Mouse (Mus musculus) stomach, embryonic 14.5 days (tissue): ENCODE measurements around the gene Pold1. TPM values are rescaled to one million over a fixed set of nuclear protein-coding genes. Genes with fewer than 3 reads are reported as not detected.

Experiments
- ATAC-seq: fragments of 200-750 bp; cut with Nextera tagmentation; 2 replicates; pipeline ENCODE4 v1.8.0; 2017; ENCODE audit warnings: low read depth, moderate TSS enrichment; ENCODE audit not compliant: insufficient number of reproducible peaks, insufficient read depth, low FRiP score
- H3K27ac ChIP-seq: fragments of 300-500 bp; sonication (generic); 2 replicates; pipeline ENCODE4 v1.5.1; 2014; ENCODE audit warnings: mild to moderate bottlenecking, low read length, moderate library complexity, mixed read lengths
- H3K27me3 ChIP-seq: fragments of 300-500 bp; sonication (generic); 2 replicates; pipeline ENCODE4 v1.6.1; 2014; ENCODE audit warnings: low read length, control low read depth, mixed read lengths; ENCODE audit not compliant: control insufficient read depth, insufficient read depth
- H3K36me3 ChIP-seq: fragments of 300-500 bp; sonication (generic); 2 replicates; pipeline ENCODE4 v1.6.1; 2014; ENCODE audit warnings: mild to moderate bottlenecking, control low read depth, low read length, moderate library complexity, mixed read lengths; ENCODE audit not compliant: control insufficient read depth, insufficient read depth
- H3K4me1 ChIP-seq: fragments of 300-500 bp; sonication (generic); 2 replicates; pipeline ENCODE4 v1.6.1; 2014; ENCODE audit warnings: low read length, control low read depth, mixed read lengths; ENCODE audit not compliant: control insufficient read depth, insufficient read depth
- H3K4me2 ChIP-seq: fragments of 300-500 bp; sonication (generic); replicated peaks from 2 replicates; pipeline ENCODE4 v1.6.1; 2014; ENCODE audit warnings: low read depth, low read length, control low read depth
- H3K4me3 ChIP-seq: fragments of 300-500 bp; sonication (generic); 2 replicates; pipeline ENCODE4 v1.5.1; 2014; ENCODE audit warnings: low read depth, low read length, control low read depth
- H3K9ac ChIP-seq: fragments of 300-500 bp; sonication (generic); replicated peaks from 2 replicates; pipeline ENCODE4 v1.6.1; 2014; ENCODE audit warnings: low read depth, mild to moderate bottlenecking, control low read depth, low read length, moderate library complexity, mixed read lengths
- H3K9me3 ChIP-seq: fragments of 300-500 bp; sonication (generic); 2 replicates; pipeline ENCODE4 v1.6.1; 2016; ENCODE audit warnings: low read depth, low read length, control low read depth; ENCODE audit not compliant: control insufficient read depth
- WGBS: fragments of 180-500 bp; shearing (Covaris S2); extraction: QIAGEN DNeasy Blood & Tissue Kit; methylation state at CpG from one replicate; pipeline ENCODE4 v1.1.7; 2014; 5-methylcytosine and 5-hydroxymethylcytosine counted together
- polyA plus RNA-seq: library from polyadenylated mRNA; unstranded; fragments of >200 nt; fragmentation: Nextera tagmentation; extraction: Ambion mirVana; gene quantifications from 2 replicates; pipeline ENCODE4 v1.2.1, GENCODE M21; 2014

Pold1 gene
- polyA plus RNA-seq, 1 experiment from 2014 or later: 54.3 TPM

DNA sequence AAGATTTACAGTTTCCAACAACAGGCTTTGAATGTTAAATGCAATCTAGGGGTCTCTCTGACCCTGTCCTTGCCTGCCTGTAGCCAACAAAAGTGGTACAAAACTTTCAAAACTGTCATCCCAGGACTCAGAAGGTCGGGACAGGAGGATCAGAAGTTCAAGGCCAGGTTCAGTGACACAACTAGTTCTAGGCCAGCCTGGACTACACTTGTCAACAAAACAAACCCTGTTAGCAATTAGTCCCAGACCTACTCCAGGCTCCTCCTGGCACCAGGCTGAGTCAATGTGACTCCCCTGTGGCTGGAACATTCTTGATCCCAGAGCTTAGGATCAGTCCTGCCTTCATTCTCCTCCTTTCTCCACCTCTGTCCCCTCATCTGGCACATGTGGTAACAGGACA lies 49.7 kb downstream of the Pold1 start:
- no peaks in the 10 kb centered on the region for H3K9me3 ChIP-seq
- no peaks in the 10 kb centered on the region for H3K27me3 ChIP-seq
- H3K9ac ChIP-seq: no peak overlapping the region
- H3K4me1 ChIP-seq: peaks cover 16% of the 10 kb centered on the region; the same call in 1 of the 2 replicates
- ATAC-seq: no peak
- 56% methylated on average over 1 of the region's 1 CpGs for WGBS
- H3K4me2 ChIP-seq: no peak overlapping the region
- no peak overlapping the region for H3K27ac ChIP-seq
- no peak overlapping the region for H3K4me3 ChIP-seq
- no peaks in the 10 kb centered on the region; the same call in 1 of the 2 replicates for H3K36me3 ChIP-seq

DNA sequence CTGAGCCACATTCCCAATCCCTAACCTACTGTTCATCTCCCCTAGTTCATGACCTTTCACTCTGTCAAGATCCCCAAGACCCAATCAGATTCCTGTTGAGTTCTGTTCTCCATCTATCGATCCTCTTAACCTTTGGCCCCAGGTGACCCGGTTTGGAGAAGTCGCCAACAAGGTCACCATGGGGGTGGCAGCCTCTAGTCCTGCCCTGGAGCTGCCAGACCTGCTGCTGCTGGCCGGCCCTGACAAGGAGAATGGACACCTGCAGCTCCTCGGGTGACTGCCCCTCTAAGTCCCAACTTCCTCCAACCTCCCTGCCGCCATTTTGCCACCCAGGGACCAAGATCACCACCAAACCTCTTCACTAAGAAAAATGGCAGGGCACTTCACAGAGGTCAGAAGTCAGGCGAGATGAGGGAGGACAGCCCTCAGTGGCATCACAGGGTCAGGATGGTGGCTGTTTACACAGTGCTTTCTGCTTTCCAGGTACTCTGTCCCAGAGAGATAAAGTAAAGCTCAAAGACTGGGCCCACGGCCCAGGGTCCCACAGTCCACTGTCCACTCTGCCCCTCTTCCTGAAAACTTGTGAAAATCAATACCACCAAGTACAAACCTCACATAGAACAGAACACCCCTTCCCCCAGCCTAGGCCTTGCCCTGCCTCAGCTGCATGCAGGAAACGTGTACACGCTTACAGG lies 51.1 kb downstream of the Pold1 start:
- Histone ChIP-seq H3K4me2 (peak overlapping the region; percentile 61), H3K27ac (no peak overlapping the region), H3K36me3 (peaks cover 7% of the 10 kb centered on the region), H3K4me3 (peak overlapping the region; percentile 56), H3K9ac (no peak overlapping the region), H3K27me3 (no peaks in the 10 kb centered on the region), H3K4me1 (peaks cover 16% of the 10 kb centered on the region; the same call in 1 of the 2 replicates), H3K9me3 (no peaks in the 10 kb centered on the region)
- no peak for ATAC-seq
- 78% methylated on average over 10 of the region's 10 CpGs for WGBS

DNA sequence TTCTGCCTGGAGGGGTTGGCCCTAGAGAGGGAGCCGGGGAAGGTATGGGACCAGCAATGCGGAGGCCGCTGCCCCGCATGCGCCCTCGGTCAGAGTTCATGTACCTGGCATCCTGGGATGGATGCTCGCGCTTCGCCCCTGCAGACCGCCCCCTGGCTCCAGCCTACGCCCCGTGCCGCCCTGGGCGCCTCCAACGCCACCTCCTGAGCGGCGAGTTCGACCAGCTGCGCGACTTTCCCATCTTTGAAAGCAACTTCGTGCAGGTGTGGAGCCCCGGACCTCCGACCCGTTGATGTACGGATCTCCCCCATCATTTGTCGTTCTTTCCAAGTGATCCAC lies 51.9 kb downstream of the Pold1 start:
- whole genome bisulfite sequencing: 1% methylated on average over 26 of the region's 26 CpGs
- H3K36me3 ChIP-seq: peaks cover 14% of the 10 kb centered on the region
- peak overlapping the region; percentile 66 for H3K27ac ChIP-seq
- no peak; the same call in 1 of the 2 replicates for ATAC-seq
- H3K9me3 ChIP-seq: no peaks in the 10 kb centered on the region
- peak overlapping the region; percentile 62 for H3K9ac ChIP-seq
- H3K4me3 ChIP-seq: peak overlapping the region; percentile 56
- H3K27me3 ChIP-seq: no peaks in the 10 kb centered on the region
- peak overlapping the region; percentile 61 for H3K4me2 ChIP-seq
- H3K4me1 ChIP-seq: peaks cover 16% of the 10 kb centered on the region; the same call in 1 of the 2 replicates

DNA sequence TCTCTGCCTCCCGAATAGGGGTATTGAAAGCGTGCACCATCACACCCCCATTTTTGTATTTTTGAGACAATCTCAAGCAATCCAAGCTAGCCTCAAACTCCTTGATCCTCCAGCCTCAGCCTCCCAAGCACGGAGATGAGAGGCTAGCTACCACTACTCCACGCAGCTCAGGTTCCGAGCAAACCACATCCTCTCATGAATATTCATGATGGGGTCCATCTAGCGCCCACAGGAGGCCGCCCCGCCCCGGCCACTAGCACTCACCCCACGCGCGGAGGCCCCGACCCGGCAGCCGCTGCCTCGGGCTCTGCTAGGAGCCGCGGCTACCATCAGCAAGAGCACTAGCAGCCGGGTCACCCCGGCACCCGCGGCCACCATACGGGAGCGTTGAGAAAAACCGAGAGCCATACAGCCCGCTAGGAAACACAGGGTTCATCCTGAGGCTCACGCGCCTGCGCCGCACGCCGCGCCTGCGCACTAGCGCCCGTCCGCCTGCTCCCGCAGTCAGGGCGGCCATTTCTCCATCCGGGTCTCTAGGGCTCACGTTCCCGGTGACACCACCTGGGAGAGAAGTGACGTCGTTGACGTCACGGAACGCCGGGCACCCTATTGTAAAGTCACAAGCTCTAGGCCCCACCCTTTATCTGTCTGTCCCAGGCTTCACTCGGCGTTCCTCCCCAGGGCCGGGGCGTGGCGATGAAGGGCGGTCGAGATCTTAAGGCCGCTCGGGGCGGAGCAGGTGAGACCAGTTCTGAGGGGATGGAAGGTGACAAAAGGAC lies 52.5 kb downstream of the Pold1 start, which contains the start of the genes Emc10 and Fam71e1:
Gene Emc10, minus strand, starts transcription at position 538 of the 779 bp plus-strand sequence.
Gene Fam71e1, plus strand, starts transcription at position 590 of the 779 bp plus-strand sequence.
- peak; percentile 96 for ATAC-seq
- Histone ChIP-seq H3K4me1 (peaks cover 16% of the 10 kb centered on the region; the same call in 1 of the 2 replicates), H3K36me3 (peaks cover 19% of the 10 kb centered on the region), H3K9me3 (no peaks in the 10 kb centered on the region), H3K27me3 (no peaks in the 10 kb centered on the region), H3K4me2 (peak within 1 kb of the TSS; percentile 61), H3K27ac (peak within 1 kb of the TSS; percentile 87), H3K4me3 (peak within 1 kb of the TSS; percentile 56), H3K9ac (peak within 1 kb of the TSS; percentile 62)
- under 1% methylated on average over 58 of the region's 58 CpGs for WGBS

DNA sequence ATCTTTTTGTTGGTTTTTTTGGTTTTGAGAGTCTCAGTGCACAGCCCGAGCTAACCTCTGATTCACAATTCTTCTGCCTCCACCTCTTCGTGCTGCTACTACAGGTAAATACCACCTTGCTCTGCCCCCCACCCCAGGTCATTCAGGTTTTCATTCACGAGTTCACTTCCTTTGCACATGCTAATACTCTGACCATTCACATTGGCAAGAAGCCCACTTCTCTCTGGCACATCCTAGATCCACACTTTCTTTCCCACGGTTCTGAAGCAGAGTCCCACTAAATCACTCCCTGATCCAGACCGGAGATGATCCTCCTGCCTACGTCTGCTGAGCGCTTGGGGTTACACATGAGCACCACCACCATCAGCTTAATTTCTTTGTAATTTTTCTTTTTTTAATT lies 53.6 kb downstream of the Pold1 start:
- H3K27ac ChIP-seq: no peak overlapping the region
- H3K4me1 ChIP-seq: peaks cover 16% of the 10 kb centered on the region; the same call in 1 of the 2 replicates
- peak overlapping the region; percentile 56; the same call in 1 of the 2 replicates for H3K4me2 ChIP-seq
- H3K4me3 ChIP-seq: peak overlapping the region; percentile 56; the same call in 1 of the 2 replicates
- H3K9me3 ChIP-seq: no peaks in the 10 kb centered on the region
- 83% methylated on average over 7 of the region's 7 CpGs for WGBS
- no peak overlapping the region for H3K9ac ChIP-seq
- H3K36me3 ChIP-seq: peaks cover 30% of the 10 kb centered on the region
- no peaks in the 10 kb centered on the region for H3K27me3 ChIP-seq
- ATAC-seq: no peak

DNA sequence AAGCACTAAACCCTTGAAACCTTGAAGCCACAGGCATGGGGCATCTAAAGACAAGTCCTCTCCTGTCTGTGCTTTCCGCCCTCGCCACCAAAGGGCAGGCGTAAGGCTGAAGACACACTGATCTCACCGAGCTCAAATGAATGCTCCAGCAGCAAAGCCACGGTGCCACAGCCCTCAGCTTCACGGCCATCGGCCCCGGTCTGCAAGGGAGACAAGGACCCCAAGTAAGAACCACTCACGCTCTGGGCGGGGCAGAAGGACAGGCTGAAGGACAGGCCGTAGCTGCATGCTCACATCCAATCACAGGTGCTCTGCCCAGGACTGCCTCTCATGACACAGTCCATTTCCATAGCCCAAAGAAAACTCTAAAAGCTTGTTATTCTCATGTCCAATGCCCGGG lies 54.0 kb downstream of the Pold1 start:
- Histone ChIP-seq H3K4me3 (no peak overlapping the region), H3K4me1 (peaks cover 16% of the 10 kb centered on the region; the same call in 1 of the 2 replicates), H3K4me2 (no peak overlapping the region; the same call in 1 of the 2 replicates), H3K36me3 (peaks cover 34% of the 10 kb centered on the region), H3K27ac (no peak overlapping the region), H3K9ac (no peak overlapping the region), H3K27me3 (no peaks in the 10 kb centered on the region), H3K9me3 (no peaks in the 10 kb centered on the region)
- 91% methylated on average over 12 of the region's 12 CpGs for WGBS
- no peak for ATAC-seq

DNA sequence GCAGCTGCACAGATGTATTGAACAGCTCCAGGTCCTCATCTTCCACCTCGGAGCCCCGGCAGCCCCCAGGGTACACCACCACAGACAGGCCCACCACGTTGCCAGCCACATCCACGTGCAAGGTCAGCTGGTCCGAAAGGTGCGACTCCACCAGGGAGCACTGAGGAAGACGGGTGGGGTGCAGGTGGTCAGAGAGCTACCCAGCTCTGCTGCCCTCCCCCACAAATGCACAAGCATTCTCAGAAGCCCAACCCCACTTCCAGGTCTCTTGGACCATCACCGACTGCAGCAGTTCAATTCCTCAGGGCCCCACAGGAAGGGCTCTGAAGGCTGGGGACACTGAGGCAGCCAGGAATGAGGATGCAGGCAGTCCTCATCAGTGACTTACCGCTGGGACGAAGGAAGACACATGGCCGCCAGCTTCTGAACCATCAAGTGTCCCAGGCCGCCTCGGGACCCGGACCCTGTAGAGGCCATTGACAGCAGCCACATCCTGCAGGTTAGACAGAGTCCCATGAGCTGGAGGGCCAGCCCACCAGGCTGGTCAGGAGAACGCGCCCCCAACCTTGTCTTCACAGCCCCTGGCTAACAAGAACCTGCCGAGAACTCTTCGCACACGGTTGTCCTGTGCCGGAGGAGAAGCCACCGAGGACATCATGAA lies 56.4 kb downstream of the Pold1 start:
- Histone ChIP-seq H3K4me3 (no peak overlapping the region), H3K4me1 (peaks cover 15% of the 10 kb centered on the region; the same call in 1 of the 2 replicates), H3K9ac (no peak overlapping the region), H3K27me3 (no peaks in the 10 kb centered on the region), H3K4me2 (no peak overlapping the region), H3K27ac (no peak overlapping the region), H3K9me3 (no peaks in the 10 kb centered on the region), H3K36me3 (peaks cover 34% of the 10 kb centered on the region)
- WGBS: 91% methylated on average over 21 of the region's 21 CpGs
- ATAC-seq: no peak

DNA sequence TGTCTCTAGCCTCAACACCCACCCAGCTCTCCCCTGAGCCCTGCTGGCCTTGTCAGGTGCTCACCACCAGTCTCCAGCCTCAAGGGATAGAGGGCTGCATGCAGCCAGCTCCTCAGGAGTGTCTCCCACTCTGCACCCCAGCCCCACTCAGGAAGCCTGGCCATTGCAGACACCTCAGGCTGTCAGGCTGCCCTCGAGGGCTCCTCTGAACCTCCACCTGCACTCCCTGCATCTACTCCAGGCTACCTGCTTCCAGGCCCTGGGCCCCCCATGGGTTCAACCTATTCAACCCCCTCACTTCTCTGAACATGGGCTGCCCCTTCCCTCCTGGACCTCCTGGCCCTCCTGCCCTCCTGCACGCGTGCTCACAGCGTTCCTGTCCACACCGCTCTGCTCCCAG lies 57.3 kb downstream of the Pold1 start:
- no peak for ATAC-seq
- no peaks in the 10 kb centered on the region for H3K9me3 ChIP-seq
- H3K4me1 ChIP-seq: peaks cover 9% of the 10 kb centered on the region; the same call in 1 of the 2 replicates
- H3K4me2 ChIP-seq: no peak overlapping the region
- no peaks in the 10 kb centered on the region for H3K27me3 ChIP-seq
- no peak overlapping the region for H3K27ac ChIP-seq
- H3K4me3 ChIP-seq: no peak overlapping the region
- WGBS: 96% methylated on average over 5 of the region's 5 CpGs
- no peak overlapping the region for H3K9ac ChIP-seq
- peaks cover 34% of the 10 kb centered on the region for H3K36me3 ChIP-seq
